In the genomic region with DNA sequence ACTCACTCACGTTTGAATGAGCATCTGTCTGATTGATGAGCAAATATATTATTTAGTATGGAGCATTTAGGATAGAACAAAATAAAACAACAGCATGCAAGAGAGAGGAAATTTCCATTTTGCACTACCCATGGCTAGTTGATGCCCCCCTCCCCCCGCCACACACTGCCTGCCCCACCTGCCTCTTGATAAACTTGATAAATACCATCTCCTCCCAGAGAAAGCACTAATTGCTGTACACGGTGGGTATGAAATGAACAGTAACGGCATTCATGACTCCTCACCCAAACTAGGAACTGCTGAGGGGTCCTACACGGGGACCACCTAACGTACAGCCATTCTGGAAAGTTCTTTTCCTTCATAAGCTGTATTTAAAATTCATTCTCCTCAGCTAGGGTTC, we compare ENCODE assay signal across 24 mouse cellular contexts.
DNase-seq lines count a peak whose midpoint lies in the region; ATAC-seq and TF ChIP-seq lines count a peak whose summit lies in the region.
"Had no signal": no experiment of that assay in that cellular context is flagged by ENCODE, and none has a peak within 500 bp of the region (broad histone marks: within the 10 kb centered on the region; RNA-seq: fewer than 3 reads in every experiment).

No protein-coding gene starts in this region.

- no peak overlapping the region for H3K27ac ChIP-seq in liver, postnatal 0 days (ENCODE audit: low read depth)
- peak overlapping the region; percentile 59; the same call in 1 of the 2 replicates for H3K27ac ChIP-seq in liver, embryonic 13.5 days
- H3K27ac ChIP-seq in liver, embryonic 16.5 days (ENCODE audit: low read length): peak overlapping the region; percentile 41
- H3K27ac ChIP-seq in left cerebral cortex, adult 2 months: no peak overlapping the region
- no peak overlapping the region for H3K27ac ChIP-seq in hindbrain, embryonic 13.5 days
- H3K27ac ChIP-seq: embryonic facial prominence, embryonic 12.5 days; embryonic facial prominence, embryonic 15.5 days; gastrocnemius, adult 2 months; heart, embryonic 13.5 days; hindbrain, embryonic 15.5 days had no signal

- no peak for ATAC-seq in liver, postnatal 0 days
- no peak for ATAC-seq in liver, embryonic 13.5 days (ENCODE audit: low read depth)
- no peak for ATAC-seq in liver, embryonic 16.5 days (ENCODE audit: low read depth)
- ATAC-seq in hindbrain, embryonic 13.5 days (ENCODE audit: low FRiP score): no peak
- ATAC-seq: activated CD4-positive, CD25-positive, alpha-beta regulatory T cell, adult 4 months; forebrain, embryonic 14.5 days; forebrain, postnatal 0 days had no signal

- WGBS in liver, postnatal 0 days (ENCODE audit: insufficient replicate concordance): 69% methylated on average over 6 of the region's 6 CpGs
- WGBS in liver, embryonic 13.5 days (ENCODE audit: insufficient replicate concordance): 40% methylated on average over 6 of the region's 6 CpGs
- 44% methylated on average over 6 of the region's 6 CpGs for WGBS in liver, embryonic 16.5 days (ENCODE audit: insufficient replicate concordance)
- 83% methylated on average over 6 of the region's 6 CpGs for WGBS in hindbrain, embryonic 13.5 days

- no peaks in the 10 kb centered on the region; the same call in 1 of the 2 replicates for H3K36me3 ChIP-seq in liver, postnatal 0 days (replicated peaks; ENCODE audit: insufficient read depth, low read length)
- H3K36me3 ChIP-seq in liver, embryonic 13.5 days: no peaks in the 10 kb centered on the region
- no peaks in the 10 kb centered on the region for H3K36me3 ChIP-seq in liver, embryonic 16.5 days (ENCODE audit: control insufficient read depth, insufficient read depth)
- no peaks in the 10 kb centered on the region; the same call in 1 of the 2 replicates for H3K36me3 ChIP-seq in hindbrain, embryonic 13.5 days
- H3K36me3 ChIP-seq: embryonic facial prominence, embryonic 12.5 days; embryonic facial prominence, embryonic 15.5 days; heart, embryonic 13.5 days; hindbrain, embryonic 15.5 days had no signal

- peaks cover 42% of the 10 kb centered on the region for H3K4me1 ChIP-seq in liver, postnatal 0 days (ENCODE audit: insufficient read depth)
- peaks cover 76% of the 10 kb centered on the region for H3K4me1 ChIP-seq in liver, embryonic 13.5 days (replicated peaks)
- H3K4me1 ChIP-seq in liver, embryonic 16.5 days (ENCODE audit: control insufficient read depth, low read depth, low read length): peaks cover 49% of the 10 kb centered on the region
- H3K4me1 ChIP-seq in hindbrain, embryonic 13.5 days (replicated peaks): peaks cover 3% of the 10 kb centered on the region; the same call in 1 of the 2 replicates
- H3K4me1 ChIP-seq: embryonic facial prominence, embryonic 12.5 days; embryonic facial prominence, embryonic 15.5 days; hindbrain, embryonic 15.5 days had no signal

- H3K4me3 ChIP-seq in liver, postnatal 0 days (ENCODE audit: low read depth, low read length): no peak overlapping the region
- no peak overlapping the region for H3K4me3 ChIP-seq in liver, embryonic 13.5 days (replicated peaks)
- no peak overlapping the region for H3K4me3 ChIP-seq in liver, embryonic 16.5 days (ENCODE audit: low read depth, low read length)
- H3K4me3 ChIP-seq in left cerebral cortex, adult 2 months: no peak overlapping the region
- H3K4me3 ChIP-seq in hindbrain, embryonic 13.5 days: no peak overlapping the region
- H3K4me3 ChIP-seq: embryonic facial prominence, embryonic 12.5 days; embryonic facial prominence, embryonic 15.5 days; gastrocnemius, adult 2 months; heart, embryonic 13.5 days; hindbrain, embryonic 15.5 days had no signal

- intact Hi-C loops in left cerebral cortex, adult 2 months (cut with DNase I): no loop called here

- no peak overlapping the region for H3K9ac ChIP-seq in liver, postnatal 0 days (replicated peaks)
- peak overlapping the region; percentile 30; the same call in 1 of the 2 replicates for H3K9ac ChIP-seq in liver, embryonic 13.5 days
- no peak overlapping the region for H3K9ac ChIP-seq in liver, embryonic 16.5 days (ENCODE audit: low read depth, low read length)
- no peak overlapping the region for H3K9ac ChIP-seq in hindbrain, embryonic 13.5 days
- H3K9ac ChIP-seq: embryonic facial prominence, embryonic 12.5 days; embryonic facial prominence, embryonic 15.5 days; forebrain, postnatal 0 days; heart, embryonic 13.5 days; hindbrain, embryonic 15.5 days had no signal

- peak; percentile 62 for DNase-seq in liver
- no peak for DNase-seq in liver, postnatal 0 days
- DNase-seq in induced T-regulatory cell, adult 2 months (ENCODE audit: low read depth): peak; percentile 27
- no peak for DNase-seq in liver, embryonic 13.5 days
- DNase-seq in left cerebral cortex, adult 2 months (ENCODE audit: extremely low spot score in 1 of 2, low spot score in 2 of 2): no peak
- DNase-seq: adrenal gland, adult 8-10 months; adrenal gland, postnatal 36 days; B cell, adult 2 months; cerebellum, adult 2 months; cerebellum, adult 9-11 months; cerebellum, postnatal 25 days; forebrain, postnatal 0 days; gastrocnemius, adult 2 months; gastrocnemius, postnatal 14 days; heart, postnatal 14 days; heart, postnatal 4 days had no signal

- TF ChIP-seq EP300 in liver, postnatal 0 days (IDR thresholded peaks at IDR 0.05; ENCODE audit: low read depth): no peak

- no peak overlapping the region for H3K4me2 ChIP-seq in liver, postnatal 0 days (ENCODE audit: low read depth, low read length)
- peak overlapping the region; percentile 25 for H3K4me2 ChIP-seq in liver, embryonic 13.5 days
- peak overlapping the region; percentile 27 for H3K4me2 ChIP-seq in liver, embryonic 16.5 days (ENCODE audit: low read depth, low read length)
- no peak overlapping the region for H3K4me2 ChIP-seq in hindbrain, embryonic 13.5 days
- H3K4me2 ChIP-seq: embryonic facial prominence, embryonic 12.5 days; embryonic facial prominence, embryonic 15.5 days; heart, embryonic 13.5 days; hindbrain, embryonic 15.5 days had no signal

- H3K9me3 ChIP-seq in liver, postnatal 0 days (ENCODE audit: low read length): no peaks in the 10 kb centered on the region
- H3K9me3 ChIP-seq in liver, embryonic 13.5 days (replicated peaks): no peaks in the 10 kb centered on the region
- no peaks in the 10 kb centered on the region for H3K9me3 ChIP-seq in liver, embryonic 16.5 days (replicated peaks; ENCODE audit: control insufficient read depth, low read length)
- H3K9me3 ChIP-seq in hindbrain, embryonic 13.5 days: no peaks in the 10 kb centered on the region
- H3K9me3 ChIP-seq: embryonic facial prominence, embryonic 12.5 days; embryonic facial prominence, embryonic 15.5 days; heart, embryonic 13.5 days; hindbrain, embryonic 15.5 days had no signal

- no peaks in the 10 kb centered on the region for H3K27me3 ChIP-seq in liver, postnatal 0 days (ENCODE audit: insufficient read depth, low read length)
- H3K27me3 ChIP-seq in liver, embryonic 13.5 days: no peaks in the 10 kb centered on the region
- no peaks in the 10 kb centered on the region for H3K27me3 ChIP-seq in liver, embryonic 16.5 days (ENCODE audit: control insufficient read depth, insufficient read depth, low read depth, low read length)
- no peaks in the 10 kb centered on the region for H3K27me3 ChIP-seq in hindbrain, embryonic 13.5 days
- H3K27me3 ChIP-seq: embryonic facial prominence, embryonic 12.5 days; embryonic facial prominence, embryonic 15.5 days; heart, embryonic 13.5 days; hindbrain, embryonic 15.5 days had no signal

- no peak for TF ChIP-seq CTCF in liver, postnatal 0 days (IDR thresholded peaks at IDR 0.05; ENCODE audit: low read depth)
- TF ChIP-seq CTCF in left cerebral cortex, adult 2 months (IDR thresholded peaks at IDR 0.05): no peak

Comparison
In these comparisons a context has a peak if more than half of its experiments do, and no peak if none do; other contexts are left out.
1. DNase-seq: peak in liver (single experiment) and induced T-regulatory cell, adult 2 months (single experiment); none in liver, postnatal 0 days (single experiment), liver, embryonic 13.5 days (single experiment) and left cerebral cortex, adult 2 months (0 of 2).
2. H3K27ac ChIP-seq: peak in liver, embryonic 13.5 days (single experiment) and liver, embryonic 16.5 days (single experiment); none in liver, postnatal 0 days (single experiment), left cerebral cortex, adult 2 months (single experiment) and hindbrain, embryonic 13.5 days (single experiment).
3. H3K4me2 ChIP-seq: peak in liver, embryonic 13.5 days (single experiment) and liver, embryonic 16.5 days (single experiment); none in liver, postnatal 0 days (single experiment) and hindbrain, embryonic 13.5 days (single experiment).